Mouse (Mus musculus): ENCODE data around the gene Hectd3. TPM values are rescaled to one million over a fixed set of nuclear protein-coding genes. Genes with fewer than 3 reads are reported as not detected.
A peak's percentile ranks its signal among the peaks of the same experiment; 100 is the strongest.

The Hectd3 gene
- total and polyA plus RNA-seq, 2 experiments from 2014 or later = 5.6 to 14.4 TPM

- H3K4me2 ChIP-seq (ENCODE audit: low read depth, low read length) = peak overlapping the region; percentile 98
- DNase-seq (ENCODE audit: low spot score) = peak; percentile 18
- TF ChIP-seq CTCF (IDR thresholded peaks at IDR 0.05; ENCODE audit: low read depth) = peak; percentile 15
- TF ChIP-seq EP300 (IDR thresholded peaks at IDR 0.05; ENCODE audit: low read depth) = no peak
- peak overlapping the region; percentile 91 for H3K4me3 ChIP-seq (ENCODE audit: low read depth, low read length)
- H3K27ac ChIP-seq (ENCODE audit: low read depth) = peak overlapping the region; percentile 78
- peak overlapping the region; percentile 86 for H3K9ac ChIP-seq (replicated peaks; ENCODE audit: low read depth, low read length)
- no peaks in the 10 kb centered on the region for H3K27me3 ChIP-seq (ENCODE audit: control insufficient read depth, insufficient read depth, low read length)
- H3K36me3 ChIP-seq (replicated peaks; ENCODE audit: control insufficient read depth, insufficient read depth, low read length) = peaks cover 30% of the 10 kb centered on the region
- peaks cover 12% of the 10 kb centered on the region for H3K4me1 ChIP-seq (ENCODE audit: control insufficient read depth, insufficient read depth)
- H3K9me3 ChIP-seq (replicated peaks; ENCODE audit: control insufficient read depth, low read length) = no peaks in the 10 kb centered on the region
- WGBS = under 1% methylated on average over 16 of the region's 16 CpGs
- ATAC-seq (ENCODE audit: insufficient read depth, low read depth) = peak; percentile 8; the same call in 1 of the 2 replicates
These were observed 650 bp downstream of the Hectd3 start for GRCm38 (mm10) chr4:116995798-116996135.

- H3K4me3 ChIP-seq (ENCODE audit: low read depth, low read length) = no peak overlapping the region
- H3K9me3 ChIP-seq (replicated peaks; ENCODE audit: control insufficient read depth, low read length) = no peaks in the 10 kb centered on the region
- peaks cover 52% of the 10 kb centered on the region for H3K36me3 ChIP-seq (replicated peaks; ENCODE audit: control insufficient read depth, insufficient read depth, low read length)
- DNase-seq (ENCODE audit: low spot score) (no peak), ATAC-seq (ENCODE audit: insufficient read depth, low read depth) (no peak)
- no peak overlapping the region for H3K27ac ChIP-seq (ENCODE audit: low read depth)
- peaks cover 10% of the 10 kb centered on the region for H3K4me1 ChIP-seq (ENCODE audit: control insufficient read depth, insufficient read depth)
- TF ChIP-seq CTCF (IDR thresholded peaks at IDR 0.05; ENCODE audit: low read depth) (no peak), EP300 (IDR thresholded peaks at IDR 0.05; ENCODE audit: low read depth) (no peak)
- no peak overlapping the region for H3K9ac ChIP-seq (replicated peaks; ENCODE audit: low read depth, low read length)
- H3K27me3 ChIP-seq (ENCODE audit: control insufficient read depth, insufficient read depth, low read length) = no peaks in the 10 kb centered on the region
- no peak overlapping the region for H3K4me2 ChIP-seq (ENCODE audit: low read depth, low read length)
- WGBS = 89% methylated on average over 17 of the region's 17 CpGs
These were observed 4.5 kb downstream of the Hectd3 start for GRCm38 (mm10) chr4:116999513-117000154.

GRCm38 (mm10) chr4:117001957-117002356 lies 6.8 kb downstream of the Hectd3 start:
- H3K4me1 ChIP-seq (ENCODE audit: control insufficient read depth, insufficient read depth) = no peaks in the 10 kb centered on the region
- TF ChIP-seq EP300 (IDR thresholded peaks at IDR 0.05; ENCODE audit: low read depth) (no peak), CTCF (IDR thresholded peaks at IDR 0.05; ENCODE audit: low read depth) (no peak)
- H3K27ac ChIP-seq (ENCODE audit: low read depth) = no peak overlapping the region
- no peaks in the 10 kb centered on the region for H3K9me3 ChIP-seq (replicated peaks; ENCODE audit: control insufficient read depth, low read length)
- peaks cover 54% of the 10 kb centered on the region for H3K36me3 ChIP-seq (replicated peaks; ENCODE audit: control insufficient read depth, insufficient read depth, low read length)
- ATAC-seq (ENCODE audit: insufficient read depth, low read depth) (no peak), DNase-seq (ENCODE audit: low spot score) (no peak)
- no peak overlapping the region for H3K9ac ChIP-seq (replicated peaks; ENCODE audit: low read depth, low read length)
- no peak overlapping the region for H3K4me2 ChIP-seq (ENCODE audit: low read depth, low read length)
- H3K27me3 ChIP-seq (ENCODE audit: control insufficient read depth, insufficient read depth, low read length) = no peaks in the 10 kb centered on the region
- no peak overlapping the region for H3K4me3 ChIP-seq (ENCODE audit: low read depth, low read length)
- 87% methylated on average over 16 of the region's 16 CpGs for WGBS

GRCm38 (mm10) chr4:117002543-117003521 lies 7.7 kb downstream of the Hectd3 start:
- H3K4me3 ChIP-seq (ENCODE audit: low read depth, low read length) = no peak overlapping the region
- no peak for TF ChIP-seq EP300 (IDR thresholded peaks at IDR 0.05; ENCODE audit: low read depth)
- peak; percentile 75 for TF ChIP-seq CTCF (IDR thresholded peaks at IDR 0.05; ENCODE audit: low read depth)
- no peaks in the 10 kb centered on the region for H3K4me1 ChIP-seq (ENCODE audit: control insufficient read depth, insufficient read depth)
- 57% methylated on average over 38 of the region's 38 CpGs for WGBS
- peak; percentile 63; the same call in 1 of the 2 replicates for ATAC-seq (ENCODE audit: insufficient read depth, low read depth)
- H3K9me3 ChIP-seq (replicated peaks; ENCODE audit: control insufficient read depth, low read length) = no peaks in the 10 kb centered on the region
- no peaks in the 10 kb centered on the region for H3K27me3 ChIP-seq (ENCODE audit: control insufficient read depth, insufficient read depth, low read length)
- peaks cover 54% of the 10 kb centered on the region for H3K36me3 ChIP-seq (replicated peaks; ENCODE audit: control insufficient read depth, insufficient read depth, low read length)
- DNase-seq (ENCODE audit: low spot score) = peak; percentile 53
- no peak overlapping the region for H3K27ac ChIP-seq (ENCODE audit: low read depth)
- no peak overlapping the region for H3K4me2 ChIP-seq (ENCODE audit: low read depth, low read length)
- H3K9ac ChIP-seq (replicated peaks; ENCODE audit: low read depth, low read length) = no peak overlapping the region

GRCm38 (mm10) chr4:117004649-117005048 lies 9.5 kb downstream of the Hectd3 start:
- 75% methylated on average over 4 of the region's 4 CpGs for WGBS
- no peak for DNase-seq (ENCODE audit: low spot score)
- no peaks in the 10 kb centered on the region for H3K4me1 ChIP-seq (ENCODE audit: control insufficient read depth, insufficient read depth)
- no peak overlapping the region for H3K4me3 ChIP-seq (ENCODE audit: low read depth, low read length)
- H3K36me3 ChIP-seq (replicated peaks; ENCODE audit: control insufficient read depth, insufficient read depth, low read length) = peaks cover 44% of the 10 kb centered on the region
- no peak overlapping the region for H3K9ac ChIP-seq (replicated peaks; ENCODE audit: low read depth, low read length)
- no peaks in the 10 kb centered on the region for H3K9me3 ChIP-seq (replicated peaks; ENCODE audit: control insufficient read depth, low read length)
- H3K27me3 ChIP-seq (ENCODE audit: control insufficient read depth, insufficient read depth, low read length) = no peaks in the 10 kb centered on the region
- H3K27ac ChIP-seq (ENCODE audit: low read depth) = no peak overlapping the region
- ATAC-seq (ENCODE audit: insufficient read depth, low read depth) = no peak
- no peak overlapping the region for H3K4me2 ChIP-seq (ENCODE audit: low read depth, low read length)
- TF ChIP-seq CTCF (IDR thresholded peaks at IDR 0.05; ENCODE audit: low read depth) = no peak
